ENCODE assay signal across 11 mouse cellular contexts in genomic region chr7:68567452-68568126, GRCm38 (mm10).
"Had no signal": no experiment of that assay in that cellular context is flagged by ENCODE, and none has a peak within 500 bp of the region (broad histone marks: within the 10 kb centered on the region; RNA-seq: fewer than 3 reads in every experiment).

No protein-coding gene starts in this region.

- H3K9me3 ChIP-seq: liver, embryonic 13.5 days had no signal

- H3K27ac ChIP-seq: left cerebral cortex, adult 2 months; liver, embryonic 13.5 days had no signal

- H3K4me2 ChIP-seq: liver, embryonic 13.5 days; midbrain, embryonic 11.5 days had no signal

- ATAC-seq: intestine, postnatal 0 days had no signal

- H3K9ac ChIP-seq: liver, embryonic 13.5 days had no signal

- H3K4me3 ChIP-seq: left cerebral cortex, adult 2 months; liver, embryonic 13.5 days had no signal

- DNase-seq: kidney, postnatal 10 days; layer of hippocampus, postnatal 36 days; liver, embryonic 13.5 days; lung, adult 2 months; lung, postnatal 14 days; lung, postnatal 4 days; midbrain, embryonic 14.5 days; thymus, postnatal 25 days had no signal

- H3K27me3 ChIP-seq: liver, embryonic 13.5 days had no signal

- H3K36me3 ChIP-seq: liver, embryonic 13.5 days had no signal

- H3K4me1 ChIP-seq: liver, embryonic 13.5 days had no signal
